ENCODE assay signal across 19 mouse cellular contexts in the genomic region with DNA sequence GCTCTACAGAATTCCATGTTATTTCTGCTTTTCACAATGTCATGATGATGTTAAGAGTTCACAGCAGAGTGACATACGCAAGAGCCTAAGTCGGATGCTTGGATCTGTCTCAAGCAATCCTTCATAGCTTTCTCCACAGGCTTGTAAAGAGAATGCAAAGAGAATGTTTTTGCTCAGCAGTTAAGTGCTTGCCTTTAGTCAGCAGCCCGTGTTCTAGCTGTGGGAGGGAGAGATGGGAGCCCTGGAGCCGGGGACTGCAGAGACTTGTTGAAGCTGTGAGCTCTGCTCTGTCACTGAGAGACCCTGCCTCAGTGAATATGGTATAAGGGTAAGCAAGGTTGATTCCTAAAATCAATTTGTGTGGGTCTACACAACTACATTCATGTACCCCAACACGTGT.
"Had no signal": no experiment of that assay in that cellular context is flagged by ENCODE, and none has a peak within 500 bp of the region (broad histone marks: within the 10 kb centered on the region; RNA-seq: fewer than 3 reads in every experiment).

No protein-coding gene starts in this region.

- H3K36me3 ChIP-seq: midbrain, embryonic 10.5 days; midbrain, embryonic 12.5 days; neural tube, embryonic 13.5 days; neural tube, embryonic 15.5 days had no signal

- H3K9ac ChIP-seq: lung, embryonic 14.5 days; midbrain, embryonic 12.5 days; neural tube, embryonic 13.5 days; neural tube, embryonic 15.5 days had no signal

- H3K4me1 ChIP-seq: midbrain, embryonic 10.5 days; midbrain, embryonic 12.5 days; neural tube, embryonic 13.5 days; neural tube, embryonic 15.5 days had no signal

- H3K9me3 ChIP-seq: midbrain, embryonic 10.5 days; midbrain, embryonic 12.5 days; neural tube, embryonic 13.5 days; neural tube, embryonic 15.5 days had no signal

- H3K27ac ChIP-seq: midbrain, embryonic 10.5 days; midbrain, embryonic 12.5 days; neural tube, embryonic 13.5 days; neural tube, embryonic 15.5 days had no signal

- H3K4me3 ChIP-seq: midbrain, embryonic 10.5 days; midbrain, embryonic 12.5 days; myocyte; neural tube, embryonic 13.5 days; neural tube, embryonic 15.5 days had no signal

- H3K27me3 ChIP-seq: midbrain, embryonic 12.5 days; neural tube, embryonic 13.5 days; neural tube, embryonic 15.5 days had no signal

- ATAC-seq: midbrain, embryonic 16.5 days had no signal

- DNase-seq: lung, adult 18-20 months; lung, embryonic 14.5 days; lung, postnatal 10 days; lung, postnatal 4 days; midbrain, embryonic 14.5 days; retina, postnatal 1 day; right cerebral cortex, adult 18-20 months; right cerebral cortex, postnatal 14 days; right cerebral cortex, postnatal 4 days; spleen, adult 18-20 months; thymus, adult 18-20 months; thymus, postnatal 14 days; thymus, postnatal 36 days had no signal

- H3K4me2 ChIP-seq: lung, embryonic 14.5 days; midbrain, embryonic 12.5 days; neural tube, embryonic 13.5 days; neural tube, embryonic 15.5 days had no signal
